Mouse (Mus musculus): ENCODE measurements around the gene Cox7a2l.

Cox7a2l gene

DNA sequence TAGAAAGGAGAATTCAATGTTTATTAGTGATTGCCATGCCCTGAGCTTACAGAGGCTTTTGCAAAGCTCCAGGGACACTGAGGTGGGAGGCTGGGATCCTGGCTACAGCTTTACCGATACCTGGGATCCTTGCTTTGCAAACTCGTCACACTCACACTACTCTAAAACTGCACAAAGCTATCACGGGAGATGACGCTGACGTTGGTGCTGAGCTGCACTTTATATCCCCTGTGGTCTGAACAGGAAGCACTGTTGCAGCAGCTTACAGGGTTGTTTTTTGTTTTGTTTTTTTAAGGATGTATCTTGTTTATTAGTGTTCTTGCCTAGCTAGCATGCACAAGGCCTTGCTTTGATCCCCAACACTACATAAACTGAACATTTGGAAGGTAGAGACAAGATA lies 63.5 kb downstream of the Cox7a2l start:
- DNase-seq (ENCODE audit: low spot score), result no peak

DNA sequence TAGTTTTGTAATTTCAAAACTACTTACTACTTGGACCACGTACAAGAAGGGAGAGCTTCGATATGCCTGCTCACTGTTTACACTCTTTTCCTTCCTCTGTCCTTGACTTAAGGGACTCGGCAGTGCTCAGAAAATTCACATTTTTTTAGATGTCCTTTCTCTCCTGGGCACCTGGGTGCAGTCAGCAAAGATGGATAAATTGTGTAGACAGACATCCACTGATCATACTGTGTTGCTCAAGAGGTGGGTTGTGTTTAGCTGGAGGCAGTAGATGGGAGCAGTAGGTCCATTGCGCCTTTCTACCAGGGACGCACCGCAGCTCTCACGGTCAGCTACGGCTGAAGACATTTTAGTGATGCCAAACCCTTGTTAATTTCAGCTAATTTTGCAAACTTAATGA lies 64.7 kb downstream of the Cox7a2l start:
- no peak for DNase-seq (ENCODE audit: low spot score)

Data from layer of hippocampus, adult 11-12 months (tissue).